11 mouse cellular contexts compared by ENCODE assay signal in genomic region chr3:94441182-94441581, GRCm38 (mm10). TPM values are rescaled to one million over a fixed set of nuclear protein-coding genes. Genes with fewer than 3 reads are reported as not detected.
DNase-seq lines count a peak whose midpoint lies in the region; ATAC-seq and TF ChIP-seq lines count a peak whose summit lies in the region.
"Had no signal": no experiment of that assay in that cellular context is flagged by ENCODE, and none has a peak within 500 bp of the region (broad histone marks: within the 10 kb centered on the region; RNA-seq: fewer than 3 reads in every experiment).

No protein-coding gene starts in this region.

- no peak for ATAC-seq in liver, postnatal 0 days
- no peak for ATAC-seq in liver, embryonic 11.5 days (replicated peaks; ENCODE audit: low FRiP score)
- peak; percentile 70 for ATAC-seq in megakaryocyte progenitor cell, adult 5-6 weeks (replicated peaks; ENCODE audit: poor library complexity)
- ATAC-seq in inflammation-experienced regulatory T-cells, adult 6 months, result no peak
- ATAC-seq: forebrain, embryonic 15.5 days had no signal

- WGBS in liver, postnatal 0 days (ENCODE audit: insufficient replicate concordance), result 43% methylated on average over 3 of the region's 3 CpGs
- WGBS in liver, embryonic 11.5 days, result 39% methylated on average over 3 of the region's 3 CpGs

- intact Hi-C loops in gastrocnemius, adult 2 months (cut with DNase I), result loop anchor here (5.0 kb wide), 1 partner anchor 69 kb away; the partner anchor contains the start of gene Rorc

- no peaks in the 10 kb centered on the region for H3K27me3 ChIP-seq in liver, postnatal 0 days (ENCODE audit: insufficient read depth, low read length)
- H3K27me3 ChIP-seq in liver, embryonic 11.5 days (replicated peaks; ENCODE audit: control insufficient read depth, insufficient read depth, low read length), result no peaks in the 10 kb centered on the region
- H3K27me3 ChIP-seq: forebrain, embryonic 15.5 days; midbrain, embryonic 12.5 days had no signal

- no peak overlapping the region for H3K9ac ChIP-seq in liver, postnatal 0 days (replicated peaks)
- H3K9ac ChIP-seq in liver, embryonic 11.5 days (ENCODE audit: low read depth, low read length), result no peak overlapping the region
- H3K9ac ChIP-seq: forebrain, embryonic 15.5 days; midbrain, embryonic 12.5 days had no signal

- DNase-seq in gastrocnemius, adult 2 months, result no peak
- DNase-seq in gastrocnemius, adult 8-10 months (ENCODE audit: low spot score in 2 of 2), result no peak
- DNase-seq in liver, postnatal 0 days, result no peak
- DNase-seq in liver, embryonic 11.5 days (ENCODE audit: low spot score), result no peak
- DNase-seq in MN1 (ENCODE audit: low spot score), result peak; percentile 66
- DNase-seq in urinary bladder, postnatal 4 days (ENCODE audit: low spot score in 2 of 2), result no peak
- DNase-seq: cerebellum, adult 11-12 months had no signal

- peaks cover 9% of the 10 kb centered on the region for H3K36me3 ChIP-seq in liver, postnatal 0 days (replicated peaks; ENCODE audit: insufficient read depth, low read length)
- peaks cover 9% of the 10 kb centered on the region for H3K36me3 ChIP-seq in liver, embryonic 11.5 days (ENCODE audit: control insufficient read depth, insufficient read depth, low read length)

- no peak for TF ChIP-seq EP300 in liver, postnatal 0 days (IDR thresholded peaks at IDR 0.05; ENCODE audit: low read depth)

- peak; percentile 37; the same call in 1 of the 2 replicates for TF ChIP-seq CTCF in gastrocnemius, adult 2 months (IDR thresholded peaks at IDR 0.05)
- peak; percentile 49 for TF ChIP-seq CTCF in liver, postnatal 0 days (IDR thresholded peaks at IDR 0.05; ENCODE audit: low read depth)

- peaks cover 11% of the 10 kb centered on the region for H3K4me1 ChIP-seq in liver, postnatal 0 days (ENCODE audit: insufficient read depth)
- peaks cover 3% of the 10 kb centered on the region for H3K4me1 ChIP-seq in liver, embryonic 11.5 days (replicated peaks; ENCODE audit: control insufficient read depth, insufficient read depth, low read length)

- no peak overlapping the region for H3K27ac ChIP-seq in gastrocnemius, adult 2 months
- no peak overlapping the region for H3K27ac ChIP-seq in liver, postnatal 0 days (ENCODE audit: low read depth)
- H3K27ac ChIP-seq in liver, embryonic 11.5 days (ENCODE audit: low read depth, low read length), result no peak overlapping the region
- H3K27ac ChIP-seq: forebrain, embryonic 15.5 days; midbrain, embryonic 12.5 days had no signal

- H3K4me2 ChIP-seq in liver, postnatal 0 days (ENCODE audit: low read depth, low read length), result no peak overlapping the region
- H3K4me2 ChIP-seq in liver, embryonic 11.5 days, result no peak overlapping the region
- H3K4me2 ChIP-seq: forebrain, embryonic 15.5 days; midbrain, embryonic 12.5 days had no signal

- H3K9me3 ChIP-seq in liver, postnatal 0 days (ENCODE audit: low read length), result no peaks in the 10 kb centered on the region
- no peaks in the 10 kb centered on the region for H3K9me3 ChIP-seq in liver, embryonic 11.5 days (ENCODE audit: control insufficient read depth, low read length)
- H3K9me3 ChIP-seq: forebrain, embryonic 15.5 days; midbrain, embryonic 12.5 days had no signal

- H3K4me3 ChIP-seq in gastrocnemius, adult 2 months, result no peak overlapping the region
- H3K4me3 ChIP-seq in liver, postnatal 0 days (ENCODE audit: low read depth, low read length), result no peak overlapping the region
- no peak overlapping the region for H3K4me3 ChIP-seq in liver, embryonic 11.5 days (ENCODE audit: low read depth, low read length)
- H3K4me3 ChIP-seq: forebrain, embryonic 15.5 days; midbrain, embryonic 12.5 days had no signal

RNA-seq across cellular contexts. Expression of gene Mrpl9, which starts 1.9 kb away (rescaled TPM):
- 10 to 100 TPM; 29.5 to 37.2 TPM for total RNA-seq in gastrocnemius, adult 2 months (2021)
- total RNA-seq in gastrocnemius, adult 8-10 months (2022), result 10 to 100 TPM; 29.1 to 33.8 (median 32.0) TPM
- 27.4 and 28.7 TPM in 2 replicates for polyA plus RNA-seq in liver, postnatal 0 days (2015; fragmentation: Nextera tagmentation; extraction: Ambion mirVana)
- 84.9 and 87.3 TPM in 2 replicates for polyA plus RNA-seq in liver, embryonic 11.5 days (2014; fragmentation: Nextera tagmentation; extraction: Ambion mirVana)
- 46.9 and 53.0 TPM in 2 replicates for total RNA-seq in megakaryocyte progenitor cell, adult 5-6 weeks (2015)
- 53.3 and 54.6 TPM in 2 replicates for total RNA-seq in megakaryocyte progenitor cell, adult 5-6 weeks (2017)
- 10 to 100 TPM; 45.9 to 67.0 (median 66.8) TPM for polyA plus RNA-seq in inflammation-experienced regulatory T-cells, adult 6 months (2017; shearing (Covaris generic))

RNA-seq across cellular contexts. Expression of gene Oaz3, which starts 2.5 kb away (rescaled TPM):
- total RNA-seq in gastrocnemius, adult 2 months (2021), result not detected
- total RNA-seq in gastrocnemius, adult 8-10 months (2022), result not detected
- 0.15 and 0.38 TPM in 2 replicates for polyA plus RNA-seq in liver, postnatal 0 days (2015; fragmentation: Nextera tagmentation; extraction: Ambion mirVana)
- 0.51 and 0.53 TPM in 2 replicates for polyA plus RNA-seq in liver, embryonic 11.5 days (2014; fragmentation: Nextera tagmentation; extraction: Ambion mirVana)
- total RNA-seq in megakaryocyte progenitor cell, adult 5-6 weeks (2015), result 0.46 TPM in 1 of 2 replicates, not detected in the other
- not detected in 2 replicates for total RNA-seq in megakaryocyte progenitor cell, adult 5-6 weeks (2017)
- 1 to 10 TPM in 2 of 3 experiments, under 1 TPM in 1; 0.75 to 1.2 (median 1.0) TPM for polyA plus RNA-seq in inflammation-experienced regulatory T-cells, adult 6 months (2017; shearing (Covaris generic))

RNA-seq across cellular contexts. Expression of gene Tdrkh, which starts 28.1 kb away (rescaled TPM):
- 1 to 10 TPM; 2.8 to 2.9 TPM for total RNA-seq in gastrocnemius, adult 2 months (2021)
- total RNA-seq in gastrocnemius, adult 8-10 months (2022), result 1 to 10 TPM; 5.3 to 6.6 (median 6.1) TPM
- 7.1 and 7.7 TPM in 2 replicates for polyA plus RNA-seq in liver, postnatal 0 days (2015; fragmentation: Nextera tagmentation; extraction: Ambion mirVana)
- polyA plus RNA-seq in liver, embryonic 11.5 days (2014; fragmentation: Nextera tagmentation; extraction: Ambion mirVana), result 10.4 and 11.4 TPM in 2 replicates
- 12.7 and 13.2 TPM in 2 replicates for total RNA-seq in megakaryocyte progenitor cell, adult 5-6 weeks (2015)
- 3.9 and 5.5 TPM in 2 replicates for total RNA-seq in megakaryocyte progenitor cell, adult 5-6 weeks (2017)
- 10 to 100 TPM in 1 of 3 experiments, 1 to 10 TPM in 2; 4.8 to 11.2 (median 7.8) TPM for polyA plus RNA-seq in inflammation-experienced regulatory T-cells, adult 6 months (2017; shearing (Covaris generic))

RNA-seq across cellular contexts. Expression of gene Celf3, which starts 36.9 kb away (rescaled TPM):
- not detected for total RNA-seq in gastrocnemius, adult 2 months (2021)
- total RNA-seq in gastrocnemius, adult 8-10 months (2022), result not detected
- 0.04 and 0.06 TPM in 2 replicates for polyA plus RNA-seq in liver, postnatal 0 days (2015; fragmentation: Nextera tagmentation; extraction: Ambion mirVana)
- polyA plus RNA-seq in liver, embryonic 11.5 days (2014; fragmentation: Nextera tagmentation; extraction: Ambion mirVana), result 2.9 and 3.8 TPM in 2 replicates
- total RNA-seq in megakaryocyte progenitor cell, adult 5-6 weeks (2015), result not detected in 2 replicates
- total RNA-seq in megakaryocyte progenitor cell, adult 5-6 weeks (2017), result 0.08 TPM in 1 of 2 replicates, not detected in the other
- polyA plus RNA-seq in inflammation-experienced regulatory T-cells, adult 6 months (2017; shearing (Covaris generic)), result 1 to 10 TPM in 1 of 3 experiments, under 1 TPM in 2; 0.73 to 1.5 (median 0.87) TPM

RNA-seq across cellular contexts. Expression of gene Riiad1, which starts 39.0 kb away (rescaled TPM):
- 10 to 100 TPM; 11.2 to 11.4 TPM for total RNA-seq in gastrocnemius, adult 2 months (2021)
- total RNA-seq in gastrocnemius, adult 8-10 months (2022), result 10 to 100 TPM; 10.6 to 11.8 (median 11.3) TPM
- 0.34 TPM in 1 of 2 replicates, not detected in the other for polyA plus RNA-seq in liver, postnatal 0 days (2015; fragmentation: Nextera tagmentation; extraction: Ambion mirVana)
- polyA plus RNA-seq in liver, embryonic 11.5 days (2014; fragmentation: Nextera tagmentation; extraction: Ambion mirVana), result 0.53 TPM in 1 of 2 replicates, not detected in the other
- 1.1 and 1.4 TPM in 2 replicates for total RNA-seq in megakaryocyte progenitor cell, adult 5-6 weeks (2015)
- total RNA-seq in megakaryocyte progenitor cell, adult 5-6 weeks (2017), result not detected in 2 replicates
- polyA plus RNA-seq in inflammation-experienced regulatory T-cells, adult 6 months (2017; shearing (Covaris generic)), result not detected
